Mouse (Mus musculus) spleen, adult 2 months (tissue): ENCODE results near the gene Fbxw10.

Source experiments
- CTCF ChIP-seq: fragments of 200-500 bp; IDR thresholded peaks from 2 replicates; pipeline ENCODE4 v1.5.1; 2011; ENCODE audit warnings: mild to moderate bottlenecking, inconsistent platforms; ENCODE audit not compliant: insufficient read depth, insufficient read length, insufficient replicate concordance; ENCODE audit errors: extremely low read depth
- POLR2A ChIP-seq: fragments of 200-500 bp; IDR thresholded peaks from 2 replicates; pipeline ENCODE4 v1.6.1; 2011; ENCODE audit warnings: low read depth, low read length, inconsistent platforms

DNA sequence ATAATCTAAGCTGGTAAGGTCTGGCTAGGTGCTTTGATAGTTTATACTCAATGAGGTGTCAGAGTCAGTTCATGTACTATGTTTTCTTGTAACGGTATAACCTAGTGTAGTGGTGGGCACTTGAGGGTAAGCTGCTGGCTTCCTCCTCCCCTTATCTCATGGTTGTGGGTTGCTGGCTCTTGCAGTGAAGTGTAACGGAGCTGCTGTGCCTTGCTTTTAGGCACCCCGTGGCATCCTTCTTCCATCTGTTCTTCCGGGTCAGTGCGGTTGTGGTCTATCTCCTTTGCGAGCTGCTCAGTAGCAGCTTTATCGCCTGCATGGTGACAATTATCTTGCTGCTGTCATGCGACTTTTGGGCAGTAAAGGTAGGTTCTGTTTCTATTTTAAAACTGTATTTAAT is 36.5 kb downstream of the Fbxw10 start:
- TF ChIP-seq POLR2A (no peak), CTCF (no peak)
